Mouse (Mus musculus) heart, postnatal 36 days (tissue): ENCODE results near the gene Olfr432. TPM values are rescaled to one million over a fixed set of nuclear protein-coding genes. Genes with fewer than 3 reads are reported as not detected.

Experiments used
- total RNA-seq, 2 experiments: library from RNA; stranded (reverse); gene quantifications; 2 replicates each; pipeline ENCODE4 v1.2.3; 2021

Olfr432 gene
- total RNA-seq, 2 experiments from 2014 or later, result not detected

Other genes with a start within 250 kb of the Olfr432 start
- gene Ifi211, start 136.2 kb upstream of the Olfr432 start, total RNA-seq, result 1 to 10 TPM; 1.1 to 4.1 TPM
- 10 to 100 TPM; 13.3 to 16.8 TPM for gene Mndal, start 106.7 kb upstream of the Olfr432 start, total RNA-seq
- gene Ifi203, start 106.5 kb upstream of the Olfr432 start, total RNA-seq, result 10 to 100 TPM; 10.8 to 21.2 TPM
- gene Ifi202b, start 66.5 kb upstream of the Olfr432 start, total RNA-seq, result not detected
- gene Ifi205, start 17.4 kb upstream of the Olfr432 start, total RNA-seq, result 10 to 100 TPM in 1 of 2 experiments, 1 to 10 TPM in 1; 6.7 to 18.7 TPM
- gene Olfr433, start 8.5 kb upstream of the Olfr432 start, total RNA-seq, result not detected
- gene Olfr430, start 17.4 kb downstream of the Olfr432 start, total RNA-seq, result not detected
- not detected for gene Olfr429, start 35.1 kb downstream of the Olfr432 start, total RNA-seq
- not detected for gene Olfr427, start 47.7 kb downstream of the Olfr432 start, total RNA-seq
- gene Olfr231, start 72.0 kb downstream of the Olfr432 start, total RNA-seq, result not detected
- not detected for gene Olfr424, start 82.3 kb downstream of the Olfr432 start, total RNA-seq
- not detected for gene Olfr420, start 106.4 kb downstream of the Olfr432 start, total RNA-seq
- 10 to 100 TPM in 1 of 2 experiments, 1 to 10 TPM in 1; 9.2 to 12.0 TPM for gene Spta1, start 123.6 kb downstream of the Olfr432 start, total RNA-seq
- gene Olfr419, start 202.9 kb downstream of the Olfr432 start, total RNA-seq, result not detected